Mouse (Mus musculus) kidney, embryonic 14.5 days (tissue): ENCODE data around the gene Timp3. TPM values are rescaled to one million over a fixed set of nuclear protein-coding genes. Genes with fewer than 3 reads are reported as not detected.

ENCODE experiments used
- ATAC-seq: fragments of 200-750 bp; cut with Nextera tagmentation; 2 replicates; pipeline ENCODE4 v1.8.0; 2017; ENCODE audit warnings: moderate number of reproducible peaks, mild to moderate bottlenecking, moderate TSS enrichment, moderate library complexity; ENCODE audit not compliant: low FRiP score, low TSS enrichment
- H3K27ac ChIP-seq: fragments of 300-500 bp; sonication (generic); 2 replicates; pipeline ENCODE4 v1.5.1; 2014; ENCODE audit warnings: low read depth, mild to moderate bottlenecking, low read length, moderate library complexity, mixed read lengths
- H3K27me3 ChIP-seq: fragments of 300-500 bp; sonication (generic); 2 replicates; pipeline ENCODE4 v1.6.1; 2014; ENCODE audit warnings: mild to moderate bottlenecking, low read length; ENCODE audit not compliant: control insufficient read depth, insufficient read depth
- H3K36me3 ChIP-seq: fragments of 300-500 bp; sonication (generic); 2 replicates; pipeline ENCODE4 v1.6.1; 2014; ENCODE audit warnings: low read length, mixed read lengths; ENCODE audit not compliant: control insufficient read depth, insufficient read depth
- H3K4me1 ChIP-seq: fragments of 300-500 bp; sonication (generic); 2 replicates; pipeline ENCODE4 v1.6.1; 2014; ENCODE audit warnings: low read length, mixed read lengths; ENCODE audit not compliant: control insufficient read depth, insufficient read depth
- H3K4me2 ChIP-seq: fragments of 300-500 bp; sonication (generic); replicated peaks from 2 replicates; pipeline ENCODE4 v1.6.1; 2014; ENCODE audit warnings: low read depth, mild to moderate bottlenecking, low read length
- H3K4me3 ChIP-seq: fragments of 300-500 bp; sonication (generic); 2 replicates; pipeline ENCODE4 v1.5.1; 2014; ENCODE audit warnings: mild to moderate bottlenecking, low read length
- H3K9ac ChIP-seq: fragments of 300-500 bp; sonication (generic); 2 replicates; pipeline ENCODE4 v1.6.1; 2014; ENCODE audit warnings: low read depth, mild to moderate bottlenecking, low read length, moderate library complexity
- H3K9me3 ChIP-seq: fragments of 300-500 bp; sonication (generic); 2 replicates; pipeline ENCODE4 v1.6.1; 2016; ENCODE audit warnings: low read length; ENCODE audit not compliant: control insufficient read depth
- WGBS: fragments of 180-500 bp; shearing (Covaris S2); extraction: QIAGEN DNeasy Blood & Tissue Kit; methylation state at CpG from one replicate; pipeline ENCODE4 v1.1.7; 2014; 5-methylcytosine and 5-hydroxymethylcytosine counted together
- polyA plus RNA-seq: library from polyadenylated mRNA; unstranded; fragments of >200 nt; fragmentation: Nextera tagmentation; extraction: Ambion mirVana; gene quantifications from 2 replicates; pipeline ENCODE4 v1.2.1, GENCODE M21; 2014

Gene Timp3
- polyA plus RNA-seq, 1 experiment from 2014 or later: 60.1 TPM

DNA sequence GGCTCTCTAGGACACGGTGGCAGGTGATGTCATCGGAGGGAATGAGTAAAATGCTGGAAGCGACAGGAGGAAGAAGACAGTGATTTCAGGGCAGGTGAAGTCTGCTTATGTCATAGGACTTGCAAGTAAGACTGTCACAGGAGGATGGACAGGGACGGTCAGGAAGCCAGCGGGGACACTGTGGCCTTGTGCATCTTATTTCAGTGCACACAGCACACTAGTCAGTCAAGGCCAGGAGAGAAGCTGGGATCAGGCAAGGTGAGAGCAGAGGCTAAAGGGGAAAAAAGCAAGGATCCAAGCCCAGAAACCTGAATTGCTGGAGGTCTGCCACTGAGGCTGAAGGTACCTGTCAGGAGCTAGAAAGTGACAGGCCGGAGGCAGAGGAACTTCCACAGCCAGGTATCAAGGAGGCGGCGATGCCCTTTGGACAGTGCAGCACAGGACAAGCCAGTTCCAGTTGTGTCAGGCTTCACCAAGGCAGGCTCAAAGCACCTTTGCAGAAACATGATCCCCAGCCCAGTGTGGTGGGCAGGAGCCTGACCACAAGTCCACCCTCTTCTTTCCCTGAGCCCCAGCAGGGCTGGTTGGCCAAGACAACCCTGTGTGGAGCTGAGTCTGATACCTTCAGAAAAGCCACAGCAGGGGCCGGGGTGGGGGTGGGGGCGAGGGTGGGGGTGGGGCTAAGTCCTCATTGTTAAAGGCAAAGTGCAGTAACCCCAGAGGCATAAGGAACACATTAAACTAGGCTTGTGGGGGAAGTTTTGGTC lies 5.4 kb upstream of the Timp3 start:
- H3K9ac ChIP-seq: no peak overlapping the region
- H3K4me3 ChIP-seq: no peak overlapping the region
- no peaks in the 10 kb centered on the region for H3K27me3 ChIP-seq
- H3K4me1 ChIP-seq: peaks cover 11% of the 10 kb centered on the region
- no peak overlapping the region for H3K27ac ChIP-seq
- no peaks in the 10 kb centered on the region for H3K9me3 ChIP-seq
- no peak overlapping the region for H3K4me2 ChIP-seq
- ATAC-seq: peak; percentile 25; the same call in 1 of the 2 replicates
- 65% methylated on average over 10 of the region's 10 CpGs for WGBS
- H3K36me3 ChIP-seq: no peaks in the 10 kb centered on the region

DNA sequence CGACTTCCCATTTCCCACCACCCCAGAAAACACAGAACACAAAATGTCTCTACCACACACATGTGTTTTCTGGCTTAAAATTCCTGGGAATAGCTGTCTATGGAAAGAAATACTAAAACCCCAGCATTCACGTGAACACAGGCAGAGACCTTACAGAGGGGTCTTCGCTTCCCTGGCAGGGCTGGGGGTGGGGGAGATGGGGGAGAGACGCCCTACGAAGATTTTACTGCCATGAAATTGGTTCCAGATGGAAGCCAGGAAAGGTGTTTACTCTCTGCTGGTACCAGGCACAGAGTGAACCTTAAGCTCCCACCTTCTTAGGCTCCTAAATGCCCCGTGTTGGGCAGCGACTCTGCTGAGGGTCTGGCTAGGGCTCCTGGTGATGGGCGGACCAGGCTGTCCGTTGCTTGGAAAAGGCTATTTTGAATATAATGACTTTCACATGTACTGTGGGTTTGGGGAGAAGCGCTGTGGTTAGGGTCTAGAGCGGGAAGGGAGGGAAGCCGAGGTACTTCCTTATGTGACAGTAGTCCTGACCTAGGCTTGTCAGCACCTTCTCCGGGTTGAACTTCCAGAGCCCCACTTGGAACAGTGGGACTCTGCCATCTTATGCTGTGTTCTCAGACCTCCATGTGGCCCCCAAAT lies 4.6 kb upstream of the Timp3 start:
- Histone ChIP-seq H3K27ac (no peak overlapping the region), H3K36me3 (no peaks in the 10 kb centered on the region), H3K9me3 (no peaks in the 10 kb centered on the region), H3K9ac (peak overlapping the region; percentile 37; the same call in 1 of the 2 replicates), H3K4me1 (peaks cover 11% of the 10 kb centered on the region), H3K27me3 (no peaks in the 10 kb centered on the region), H3K4me3 (peak overlapping the region; percentile 15; the same call in 1 of the 2 replicates), H3K4me2 (peak overlapping the region; percentile 36)
- 21% methylated on average over 13 of the region's 13 CpGs for WGBS
- no peak for ATAC-seq

DNA sequence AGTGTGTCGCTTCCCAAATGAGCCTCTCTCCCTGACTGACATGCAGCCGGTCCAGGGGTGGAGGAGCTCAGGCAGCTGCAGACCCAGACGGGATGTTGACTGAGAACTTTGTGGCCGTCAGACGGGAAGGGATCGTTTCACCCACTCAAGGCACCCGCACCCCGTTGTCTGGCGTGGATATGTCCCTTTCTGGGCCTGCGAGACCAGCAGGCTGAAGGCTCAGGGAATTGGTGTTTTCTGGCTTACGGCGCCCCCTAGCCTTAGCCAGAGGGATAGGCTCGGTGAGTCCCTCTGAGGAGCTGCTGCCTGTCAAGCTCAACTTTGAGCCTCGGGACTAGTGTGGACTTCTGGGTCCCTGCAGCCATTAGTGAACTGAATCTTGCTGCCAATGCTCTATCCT lies 4.1 kb upstream of the Timp3 start:
- Histone ChIP-seq H3K4me3 (peak overlapping the region; percentile 15; the same call in 1 of the 2 replicates), H3K9ac (peak overlapping the region; percentile 37; the same call in 1 of the 2 replicates), H3K9me3 (no peaks in the 10 kb centered on the region), H3K36me3 (no peaks in the 10 kb centered on the region), H3K4me1 (peaks cover 11% of the 10 kb centered on the region), H3K27me3 (no peaks in the 10 kb centered on the region), H3K27ac (no peak overlapping the region), H3K4me2 (peak overlapping the region; percentile 36)
- WGBS: 6% methylated on average over 14 of the region's 14 CpGs
- ATAC-seq: peak; percentile 61

DNA sequence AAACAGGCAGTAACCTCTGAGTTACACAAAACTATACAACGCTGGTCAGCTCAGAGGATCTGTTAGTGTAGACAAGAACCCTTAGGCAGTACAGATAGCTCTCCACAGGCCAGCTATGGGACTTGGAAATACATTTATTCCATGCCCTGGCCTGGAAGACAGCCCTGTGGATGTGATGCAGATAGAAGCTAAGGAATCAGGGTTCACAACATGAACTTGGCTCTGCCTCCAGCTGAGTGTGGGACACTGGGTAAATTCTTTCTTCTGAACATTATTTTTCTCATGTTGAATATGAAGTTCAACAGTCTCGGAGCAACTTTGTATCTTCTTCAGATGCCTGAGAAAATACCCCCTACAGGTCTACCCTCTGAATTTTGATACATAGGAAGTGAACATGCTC lies 2.9 kb upstream of the Timp3 start:
- H3K4me3 ChIP-seq: no peak overlapping the region
- H3K36me3 ChIP-seq: no peaks in the 10 kb centered on the region
- no peak overlapping the region for H3K27ac ChIP-seq
- no peaks in the 10 kb centered on the region for H3K9me3 ChIP-seq
- no peak overlapping the region for H3K4me2 ChIP-seq
- H3K27me3 ChIP-seq: no peaks in the 10 kb centered on the region
- WGBS: 85% methylated on average over 2 of the region's 2 CpGs
- no peak overlapping the region for H3K9ac ChIP-seq
- peaks cover 14% of the 10 kb centered on the region for H3K4me1 ChIP-seq
- no peak for ATAC-seq

DNA sequence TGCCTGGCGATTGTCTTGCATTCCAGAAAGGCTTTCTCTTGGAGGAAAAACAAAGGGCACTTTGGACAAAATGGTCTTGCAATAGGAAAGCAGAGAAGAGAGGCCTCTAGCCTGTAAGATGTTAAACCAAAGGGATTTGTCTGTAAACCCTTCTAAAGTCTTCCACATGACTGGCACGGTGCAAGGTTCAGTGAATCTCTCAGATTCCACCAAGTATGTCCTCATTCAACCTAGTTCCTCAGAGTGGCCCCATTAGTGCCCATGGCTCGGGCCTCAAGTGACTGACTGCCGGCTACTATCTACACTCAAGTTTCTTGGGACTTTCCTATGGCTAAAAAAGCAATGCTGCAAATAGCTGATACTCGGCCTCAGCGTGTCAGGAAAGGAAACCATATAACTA lies 1.8 kb upstream of the Timp3 start:
- 81% methylated on average over 6 of the region's 6 CpGs for WGBS
- H3K4me1 ChIP-seq: peaks cover 18% of the 10 kb centered on the region

DNA sequence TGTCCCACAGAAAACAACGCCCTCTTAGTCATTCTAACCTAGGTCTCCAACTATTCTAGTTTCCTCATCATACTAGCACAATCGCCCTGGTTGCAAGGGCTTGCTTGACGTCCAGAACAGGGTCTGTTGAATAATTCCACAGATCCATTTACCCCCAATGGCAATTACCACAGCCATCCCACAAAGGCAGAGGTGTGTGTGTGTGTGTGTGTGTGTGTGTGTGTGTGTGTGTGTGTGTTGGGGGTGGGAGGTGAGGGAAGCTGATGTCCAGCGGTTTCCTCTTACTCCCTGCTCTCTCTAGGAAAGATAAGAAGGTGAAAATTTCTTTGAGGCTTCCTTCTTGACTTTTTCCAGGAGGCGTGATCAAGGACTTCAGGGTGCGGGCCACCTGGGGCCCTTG lies 377 bp upstream of the Timp3 start:
- peak overlapping the region; percentile 68; the same call in 1 of the 2 replicates for H3K9ac ChIP-seq
- peaks cover 3% of the 10 kb centered on the region; the same call in 1 of the 2 replicates for H3K36me3 ChIP-seq
- WGBS: 31% methylated on average over 6 of the region's 6 CpGs
- H3K27me3 ChIP-seq: no peaks in the 10 kb centered on the region
- no peaks in the 10 kb centered on the region for H3K9me3 ChIP-seq
- ATAC-seq: 0 out of 2 replicates have a peak, but pooled peaks have one; percentile 1
- peak overlapping the region; percentile 62 for H3K4me3 ChIP-seq
- peaks cover 18% of the 10 kb centered on the region for H3K4me1 ChIP-seq
- no peak overlapping the region for H3K27ac ChIP-seq
- peak overlapping the region; percentile 81 for H3K4me2 ChIP-seq

More for the DNA sequence above, 1.8 kb upstream of the Timp3 start:
- no peak for ATAC-seq
- Histone ChIP-seq H3K36me3 (no peaks in the 10 kb centered on the region), H3K27me3 (no peaks in the 10 kb centered on the region), H3K27ac (no peak overlapping the region), H3K4me3 (no peak overlapping the region), H3K9ac (no peak overlapping the region), H3K4me2 (no peak overlapping the region), H3K9me3 (no peaks in the 10 kb centered on the region)

DNA sequence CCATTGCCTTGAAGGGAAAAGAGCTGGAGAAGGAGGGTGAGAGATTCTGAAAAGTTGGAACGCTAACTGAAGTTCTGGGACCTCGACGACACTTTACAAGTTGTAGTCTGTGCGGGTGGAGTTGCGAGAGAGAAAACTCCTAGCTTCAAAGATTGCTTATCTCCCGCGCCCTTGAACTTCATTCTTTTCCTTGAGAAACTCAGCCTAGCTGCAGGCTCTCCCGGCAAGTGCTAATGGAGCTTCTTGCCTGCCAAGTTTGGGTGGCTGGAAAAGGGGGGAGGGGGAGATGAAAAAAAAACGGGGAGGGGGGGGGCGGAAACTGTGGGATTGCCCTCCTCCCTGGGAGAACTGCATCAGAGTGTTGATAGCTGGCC lies 932 bp downstream of the Timp3 start:
- H3K36me3 ChIP-seq: peaks cover 3% of the 10 kb centered on the region; the same call in 1 of the 2 replicates
- H3K9me3 ChIP-seq: no peaks in the 10 kb centered on the region
- peaks cover 8% of the 10 kb centered on the region for H3K4me1 ChIP-seq
- under 1% methylated on average over 9 of the region's 10 CpGs for WGBS
- no peak for ATAC-seq
- H3K27me3 ChIP-seq: no peaks in the 10 kb centered on the region
- peak overlapping the region; percentile 0; the same call in 1 of the 2 replicates for H3K27ac ChIP-seq
- peak overlapping the region; percentile 68 for H3K9ac ChIP-seq
- peak overlapping the region; percentile 62 for H3K4me3 ChIP-seq
- peak overlapping the region; percentile 81 for H3K4me2 ChIP-seq

DNA sequence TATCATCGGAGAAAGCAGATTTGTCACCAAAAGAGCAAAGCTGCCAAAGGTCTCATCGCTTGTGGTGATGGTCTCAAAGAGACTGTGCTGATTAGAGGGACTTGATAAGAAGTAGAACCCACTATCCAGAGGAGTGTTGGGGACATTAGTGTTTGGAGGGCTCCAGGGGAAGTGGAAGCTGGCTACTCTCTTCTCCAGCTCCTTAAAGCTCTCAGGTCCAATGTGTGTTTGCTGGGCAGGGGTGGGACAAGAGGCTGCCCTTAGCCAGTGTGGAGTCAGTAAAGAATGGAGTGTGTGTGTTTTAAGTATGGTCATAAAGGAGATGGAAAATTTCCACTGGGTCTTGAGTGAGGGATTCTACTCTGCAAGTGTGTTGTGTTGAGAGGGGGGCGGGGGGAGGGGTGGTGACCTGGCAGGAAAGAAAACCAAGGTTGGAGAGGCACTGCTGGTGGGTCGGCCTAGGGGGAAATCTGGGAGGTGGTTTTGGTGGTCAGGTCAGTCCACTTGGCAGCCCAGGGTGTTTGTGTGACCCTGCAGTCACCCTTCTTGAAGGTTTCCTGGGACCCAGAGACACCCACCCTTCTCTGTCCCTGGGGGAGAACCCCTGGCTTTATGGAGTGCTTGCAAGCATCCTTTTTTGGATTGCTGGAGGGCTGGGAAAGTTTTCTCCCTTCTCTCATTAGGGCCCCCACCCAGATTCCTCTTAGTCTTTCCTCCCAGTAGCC lies 1.6 kb downstream of the Timp3 start:
- Histone ChIP-seq H3K4me3 (peak overlapping the region; percentile 62), H3K27me3 (no peaks in the 10 kb centered on the region), H3K27ac (no peak overlapping the region; the same call in 1 of the 2 replicates), H3K4me2 (peak overlapping the region; percentile 81), H3K4me1 (peaks cover 8% of the 10 kb centered on the region), H3K9me3 (no peaks in the 10 kb centered on the region), H3K36me3 (peaks cover 3% of the 10 kb centered on the region; the same call in 1 of the 2 replicates), H3K9ac (peak overlapping the region; percentile 68; the same call in 1 of the 2 replicates)
- no peak for ATAC-seq
- 23% methylated on average over 4 of the region's 4 CpGs for WGBS
